Mouse (Mus musculus) left cerebral cortex, adult 8-10 months (tissue): ENCODE data around the gene Olfr520. TPM values are rescaled to one million over a fixed set of nuclear protein-coding genes. Genes with fewer than 3 reads are reported as not detected.
A peak's percentile ranks its signal among the peaks of the same experiment; 100 is the strongest.
"Not testable (repeated sequence)": the region's sequence is repeated elsewhere in the genome, so short reads cannot be mapped to it uniquely, and the experiment has no call there.

Source experiments
- DNase-seq, 2 experiments: peaks; one replicate each; pipeline ENCODE4 v3.0.0; 2022; ENCODE audit warnings: low spot score in 2 of 2
- total RNA-seq, 4 experiments: library from RNA; stranded (reverse); gene quantifications; 2 replicates each; pipeline ENCODE4 v1.2.4; 2022

The Olfr520 gene
- total RNA-seq, 4 experiments from 2014 or later = 0.46 TPM; not detected in 3

DNA sequence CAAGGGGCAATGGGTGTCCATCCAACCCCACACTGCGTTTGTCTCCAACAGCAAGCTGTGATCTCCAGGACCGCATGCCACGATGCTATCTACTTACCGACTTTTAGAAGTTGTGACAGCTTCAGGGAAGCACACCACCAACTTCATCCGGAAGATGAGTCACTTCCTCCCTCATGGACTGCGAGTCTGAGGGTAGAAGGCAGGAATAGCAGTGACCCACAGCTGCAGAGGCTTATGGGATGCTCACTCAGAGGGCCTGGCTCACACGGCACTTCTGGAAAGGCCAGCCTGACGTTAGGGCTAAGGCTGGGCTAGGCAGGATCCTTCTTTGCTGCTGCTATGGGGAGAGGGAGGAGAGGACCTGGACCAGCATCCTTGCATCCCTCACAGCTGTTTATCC, 18.9 kb upstream of the Olfr520 start, which contains the start of gene Slco2b1:
Gene Slco2b1, minus strand, starts transcription at position 175 of the 400 bp plus-strand sequence.
- no peak for DNase-seq

DNA sequence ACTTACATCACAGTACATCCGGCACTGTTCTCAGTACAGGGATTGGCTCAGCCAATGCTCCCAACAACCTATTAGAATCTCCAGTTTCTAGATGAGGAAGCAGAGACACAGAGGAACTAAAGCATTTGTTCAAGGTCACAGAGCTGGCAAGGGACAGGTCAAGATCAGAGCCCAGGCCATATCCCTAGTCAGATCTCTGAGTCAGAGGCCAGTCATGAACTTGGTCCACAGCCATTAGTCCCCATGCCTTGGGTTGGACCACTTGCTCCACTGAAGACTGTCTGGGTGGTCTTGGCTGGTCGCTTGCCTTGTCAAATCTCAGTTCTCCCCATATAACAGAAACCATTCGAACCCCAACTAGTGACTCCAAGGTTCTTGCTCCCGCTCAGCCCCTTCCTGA, 17.6 kb upstream of the Olfr520 start:
- no peak for DNase-seq

DNA sequence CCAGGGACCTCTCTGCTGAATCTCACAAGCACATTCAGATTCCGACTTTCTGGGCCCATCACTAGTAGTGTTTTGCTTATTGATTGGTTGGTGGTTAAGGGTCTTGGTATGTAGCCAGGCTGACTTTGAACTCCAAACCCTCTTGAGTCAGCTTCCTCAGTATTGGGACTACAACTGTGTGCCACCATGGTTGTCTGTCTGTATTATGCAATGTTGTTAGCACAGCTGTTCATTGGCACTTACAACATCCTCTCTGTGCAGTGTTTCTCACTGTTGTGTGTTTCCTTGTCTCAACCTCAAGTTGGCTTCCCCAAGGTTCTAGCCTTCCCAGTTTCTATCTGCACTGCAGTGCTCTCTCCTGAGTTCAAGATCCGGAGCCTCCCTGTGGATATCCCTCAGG, 13.5 kb upstream of the Olfr520 start:
- DNase-seq = no peak

DNA sequence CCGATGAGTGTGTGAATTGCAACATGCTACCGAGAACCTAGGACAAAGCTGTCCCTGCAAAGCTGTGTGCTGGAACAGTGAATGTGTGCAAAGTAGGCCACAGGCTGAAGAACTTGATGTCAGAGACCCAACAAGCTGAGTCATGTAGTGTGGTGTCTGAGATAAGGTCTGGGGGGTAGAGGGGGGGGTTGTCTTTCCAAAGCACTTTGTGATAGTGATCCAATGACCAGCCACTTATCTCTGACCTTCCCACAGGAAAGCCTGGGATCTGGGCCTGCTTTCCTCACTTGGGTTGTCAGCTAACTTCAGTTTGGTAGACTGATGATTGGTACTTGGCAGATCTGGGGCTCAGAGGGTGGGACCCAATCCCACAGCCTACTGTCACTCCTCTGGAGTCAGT, 4.5 kb downstream of the Olfr520 start:
- no peak for DNase-seq

DNA sequence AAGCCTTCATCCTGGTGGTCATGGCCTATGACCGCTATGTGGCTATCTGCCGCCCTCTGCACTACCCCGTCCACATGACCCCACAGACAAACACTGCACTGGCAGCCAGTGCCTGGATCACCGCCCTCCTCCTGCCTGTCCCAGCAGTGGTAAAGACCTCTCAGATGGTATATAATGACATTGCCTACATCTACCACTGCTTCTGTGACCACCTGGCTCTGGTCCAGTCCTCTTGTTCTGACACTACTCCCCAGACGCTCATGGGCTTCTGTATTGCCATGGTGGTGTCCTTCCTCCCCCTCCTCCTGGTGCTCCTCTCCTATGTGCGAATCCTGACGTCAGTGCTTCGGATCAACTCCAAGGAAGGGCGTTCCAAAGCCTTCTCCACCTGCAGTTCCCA, 5.4 kb downstream of the Olfr520 start:
- DNase-seq = not testable (repeated sequence)

DNA sequence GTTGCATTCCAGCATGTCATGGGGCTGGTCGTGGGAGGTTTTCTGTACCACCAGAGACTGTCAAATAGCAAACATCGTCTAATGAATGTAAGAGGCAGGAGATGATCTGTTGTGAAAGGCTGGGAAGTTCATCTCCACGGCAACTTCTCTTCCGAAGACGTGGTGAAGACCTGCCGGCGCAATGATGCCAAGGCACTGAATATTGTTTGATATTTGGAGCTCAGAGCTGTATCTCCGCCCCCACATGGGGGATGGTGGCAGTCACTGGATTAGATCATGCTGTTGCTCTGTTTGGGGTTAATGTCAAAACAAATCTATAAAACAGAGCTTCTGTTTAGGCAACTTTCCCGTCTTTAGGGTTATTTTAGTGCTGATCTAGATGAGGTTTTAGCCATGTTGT, 9.2 kb downstream of the Olfr520 start:
- DNase-seq = peak in 1 of 2 experiments; percentile 18

DNA sequence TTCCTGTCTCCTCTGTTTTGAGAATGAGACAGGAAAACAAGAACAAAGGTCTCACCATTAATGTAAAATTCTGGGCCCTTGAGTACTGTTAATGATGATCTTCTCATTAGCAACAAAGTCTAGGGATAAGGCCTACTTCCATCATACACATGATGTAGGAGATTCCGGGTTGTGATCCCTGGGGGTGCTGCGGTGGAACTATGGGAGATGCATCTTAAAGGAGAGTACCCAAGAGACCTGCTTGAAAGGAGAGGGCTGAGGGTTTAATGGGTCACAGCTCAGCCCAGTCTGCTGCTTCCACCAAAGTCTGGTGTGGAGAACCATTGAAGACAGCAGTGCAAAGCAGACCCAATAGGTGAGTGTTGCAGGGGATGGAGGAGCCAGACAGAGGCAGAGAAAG, 33.1 kb downstream of the Olfr520 start, which contains the start of gene Olfr521:
Gene Olfr521, plus strand, starts transcription at position 301 of the 400 bp plus-strand sequence.
- DNase-seq = no peak

DNA sequence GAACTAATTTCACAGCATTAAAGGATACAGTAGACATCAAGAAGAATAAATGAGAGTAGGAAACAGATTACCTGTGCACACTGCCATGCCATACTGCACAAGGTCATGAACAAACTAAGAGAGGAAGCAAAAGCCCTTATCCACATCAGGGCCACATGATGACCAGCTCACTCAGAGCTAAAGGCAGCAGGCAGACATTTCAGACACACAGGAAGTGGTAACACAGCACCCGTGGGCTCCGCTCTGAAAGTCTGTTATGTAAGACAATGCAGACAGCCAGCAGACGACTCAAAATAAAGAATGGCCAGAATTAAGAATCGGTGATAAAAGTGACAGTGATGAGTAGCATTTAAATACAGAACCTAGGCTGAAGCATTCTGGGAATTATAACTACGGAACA, 51.3 kb downstream of the Olfr520 start:
- no peak for DNase-seq

DNA sequence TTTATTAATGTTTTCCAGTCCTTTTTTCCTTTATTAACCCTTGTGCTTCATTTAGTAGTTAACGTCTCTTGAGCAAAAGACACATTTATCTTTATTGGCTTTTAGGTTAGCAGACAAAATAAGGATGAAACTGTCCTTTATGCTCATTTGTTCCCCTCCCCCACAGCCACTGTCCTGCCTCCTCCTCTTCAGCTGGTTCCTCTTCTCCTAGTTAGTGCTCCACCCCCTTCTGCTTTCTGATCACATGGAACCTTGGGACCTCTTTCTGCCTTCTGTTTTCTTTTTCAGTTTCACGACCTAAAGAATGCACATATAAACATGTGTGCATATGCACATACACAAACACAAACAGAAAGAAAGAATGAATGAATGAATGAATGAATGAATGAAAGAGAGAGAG, 51.8 kb downstream of the Olfr520 start:
- DNase-seq = no peak

DNA sequence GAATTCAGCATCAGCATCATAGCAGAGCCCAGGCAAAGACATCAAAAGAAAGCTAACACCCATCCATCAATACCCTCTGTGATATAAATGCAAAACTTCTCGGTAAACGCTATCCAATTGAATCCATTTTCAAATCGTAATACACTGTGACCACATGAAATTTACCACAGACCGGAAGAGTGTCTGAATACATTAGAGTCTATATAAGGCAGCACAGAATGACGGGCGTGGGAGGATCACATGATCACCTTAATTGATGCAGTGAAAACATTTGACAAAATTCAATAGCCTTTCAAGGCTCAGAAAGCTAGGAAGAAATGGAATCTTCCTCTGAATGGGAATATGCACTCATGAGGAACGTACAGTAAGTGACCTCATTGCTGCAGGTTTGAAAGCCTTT, 53.3 kb downstream of the Olfr520 start:
- no peak for DNase-seq

DNA sequence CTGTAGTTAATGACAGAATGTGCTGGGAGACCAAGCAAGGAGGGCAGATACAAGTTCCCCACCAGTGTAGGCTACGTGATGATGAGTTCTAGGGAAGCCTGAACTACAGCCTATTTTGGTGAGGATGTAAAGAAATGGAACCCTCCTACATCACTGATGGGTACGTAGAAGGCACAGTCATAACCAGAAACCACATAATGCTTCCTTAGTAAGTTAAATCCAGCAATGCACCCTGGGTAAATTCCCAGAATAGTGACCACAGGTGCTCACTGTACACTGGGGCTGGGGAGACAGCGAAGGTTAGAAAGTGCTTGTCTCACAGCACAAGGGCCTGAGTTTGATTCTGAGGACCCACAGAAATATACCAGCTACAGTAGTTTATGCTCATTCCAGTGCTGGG, 55.5 kb downstream of the Olfr520 start:
- DNase-seq = no peak

Other genes with a start within 250 kb of the Olfr520 start
- 100 to 1,000 TPM; 240 to 334 (median 272) TPM for gene Rps3, start 246.5 kb upstream of the Olfr520 start, total RNA-seq
- 100 to 1,000 TPM; 168 to 199 (median 184) TPM for gene Arrb1, start 194.8 kb upstream of the Olfr520 start, total RNA-seq
- 1 to 10 TPM; 3.8 to 6.5 (median 4.7) TPM for gene Tpbgl, start 103.2 kb upstream of the Olfr520 start, total RNA-seq
- gene Slco2b1, start 18.9 kb upstream of the Olfr520 start, total RNA-seq = 10 to 100 TPM; 11.9 to 20.5 (median 16.2) TPM
- not detected for gene Olfr521, start 33.2 kb downstream of the Olfr520 start, total RNA-seq
- gene Neu3, start 98.1 kb downstream of the Olfr520 start, total RNA-seq = 1 to 10 TPM; 2.9 to 5.0 (median 4.2) TPM
- 1 to 10 TPM; 1.2 to 2.2 (median 1.4) TPM for gene Xrra1, start 128.8 kb downstream of the Olfr520 start, total RNA-seq
- 10 to 100 TPM; 93.8 to 95.8 (median 95.0) TPM for gene Spcs2, start 133.2 kb downstream of the Olfr520 start, total RNA-seq